Mouse (Mus musculus) liver, embryonic 13.5 days (tissue): Measurements from ENCODE around the gene Cxcr1. TPM values are rescaled to one million over a fixed set of nuclear protein-coding genes. Genes with fewer than 3 reads are reported as not detected.

ENCODE experiments used
- ATAC-seq: fragments of 200-750 bp; cut with Nextera tagmentation; 2 replicates; pipeline ENCODE4 v1.8.0; 2017; ENCODE audit warnings: low read depth, mild to moderate bottlenecking, moderate number of reproducible peaks, moderate library complexity
- DNase-seq: peaks from one replicate; pipeline ENCODE4 v3.0.0; 2022
- H3K27ac ChIP-seq: fragments of 300-500 bp; sonication (generic); 2 replicates; pipeline ENCODE4 v1.5.1; 2015; ENCODE audit warnings: moderate library complexity, mild to moderate bottlenecking, inconsistent platforms
- H3K27me3 ChIP-seq: fragments of 300-500 bp; sonication (generic); 2 replicates; pipeline ENCODE4 v1.6.1; 2015; ENCODE audit warnings: mild to moderate bottlenecking, inconsistent platforms
- H3K36me3 ChIP-seq: fragments of 300-500 bp; sonication (generic); 2 replicates; pipeline ENCODE4 v1.6.1; 2015; ENCODE audit warnings: mild to moderate bottlenecking, inconsistent platforms
- H3K4me1 ChIP-seq: fragments of 300-500 bp; sonication (generic); replicated peaks from 2 replicates; pipeline ENCODE4 v1.6.1; 2015; ENCODE audit warnings: inconsistent platforms
- H3K4me2 ChIP-seq: fragments of 300-500 bp; sonication (generic); 2 replicates; pipeline ENCODE4 v1.6.1; 2015; ENCODE audit warnings: inconsistent platforms, mild to moderate bottlenecking, moderate library complexity
- H3K4me3 ChIP-seq: fragments of 300-500 bp; sonication (generic); replicated peaks from 2 replicates; pipeline ENCODE4 v1.5.1; 2015; ENCODE audit warnings: mild to moderate bottlenecking, inconsistent platforms
- H3K9ac ChIP-seq: fragments of 300-500 bp; sonication (generic); 2 replicates; pipeline ENCODE4 v1.6.1; 2015; ENCODE audit warnings: mild to moderate bottlenecking, inconsistent platforms
- H3K9me3 ChIP-seq: fragments of 300-500 bp; sonication (generic); replicated peaks from 2 replicates; pipeline ENCODE4 v1.6.1; 2016; ENCODE audit warnings: inconsistent platforms
- WGBS: fragments of 180-500 bp; shearing (Covaris S2); methylation state at CpG from one replicate; pipeline ENCODE4 v1.1.7; 2015; ENCODE audit not compliant: insufficient replicate concordance; 5-methylcytosine and 5-hydroxymethylcytosine counted together
- polyA plus RNA-seq: library from polyadenylated mRNA; unstranded; fragments of >200 nt; fragmentation: Nextera tagmentation; extraction: Ambion mirVana; gene quantifications from 2 replicates; pipeline ENCODE4 v1.2.1, GENCODE M21; 2015

The Cxcr1 gene
- polyA plus RNA-seq, 1 experiment from 2014 or later, result not detected

GRCm38 (mm10) chr1:74227317-74227716 is 32.9 kb upstream of the Cxcr1 start:
- 0 out of 2 replicates have a peak overlapping the region, but pooled peaks have one; percentile 13 for H3K9ac ChIP-seq
- H3K27ac ChIP-seq, result no peak overlapping the region
- H3K4me2 ChIP-seq, result no peak overlapping the region
- H3K4me1 ChIP-seq, result peaks cover 18% of the 10 kb centered on the region
- WGBS, result 23% methylated on average over 7 of the region's 7 CpGs
- no peaks in the 10 kb centered on the region for H3K9me3 ChIP-seq
- DNase-seq, result no peak
- no peaks in the 10 kb centered on the region for H3K27me3 ChIP-seq
- no peaks in the 10 kb centered on the region for H3K36me3 ChIP-seq
- ATAC-seq, result peak; percentile 39
- no peak overlapping the region for H3K4me3 ChIP-seq

GRCm38 (mm10) chr1:74219922-74220321 is 25.5 kb upstream of the Cxcr1 start:
- H3K9me3 ChIP-seq, result no peaks in the 10 kb centered on the region
- no peak overlapping the region for H3K4me2 ChIP-seq
- no peaks in the 10 kb centered on the region for H3K4me1 ChIP-seq
- H3K27ac ChIP-seq, result no peak overlapping the region
- no peak overlapping the region for H3K9ac ChIP-seq
- ATAC-seq (no peak), DNase-seq (no peak)
- no peak overlapping the region for H3K4me3 ChIP-seq
- no peaks in the 10 kb centered on the region for H3K36me3 ChIP-seq
- 82% methylated on average over 7 of the region's 7 CpGs for WGBS
- H3K27me3 ChIP-seq, result no peaks in the 10 kb centered on the region

GRCm38 (mm10) chr1:74208941-74209340 is 14.5 kb upstream of the Cxcr1 start:
- Histone ChIP-seq H3K4me1 (peaks cover 7% of the 10 kb centered on the region; the same call in 1 of the 2 replicates), H3K4me2 (no peak overlapping the region), H3K4me3 (no peak overlapping the region), H3K36me3 (no peaks in the 10 kb centered on the region), H3K27ac (no peak overlapping the region), H3K9ac (no peak overlapping the region), H3K9me3 (no peaks in the 10 kb centered on the region), H3K27me3 (no peaks in the 10 kb centered on the region)
- 82% methylated on average over 8 of the region's 8 CpGs for WGBS
- ATAC-seq (no peak), DNase-seq (no peak)

- Histone ChIP-seq H3K27ac (no peak overlapping the region), H3K27me3 (no peaks in the 10 kb centered on the region), H3K36me3 (no peaks in the 10 kb centered on the region), H3K9me3 (no peaks in the 10 kb centered on the region), H3K4me3 (no peak overlapping the region), H3K4me1 (peaks cover 7% of the 10 kb centered on the region; the same call in 1 of the 2 replicates), H3K4me2 (no peak overlapping the region), H3K9ac (no peak overlapping the region)
- no peak for DNase-seq
- WGBS, result 66% methylated on average over 9 of the region's 9 CpGs
- no peak for ATAC-seq
These were observed 13.5 kb upstream of the Cxcr1 start for GRCm38 (mm10) chr1:74207906-74208305.

- WGBS, result 44% methylated on average over 8 of the region's 8 CpGs
- Histone ChIP-seq H3K27me3 (no peaks in the 10 kb centered on the region), H3K36me3 (no peaks in the 10 kb centered on the region), H3K9ac (no peak overlapping the region), H3K27ac (no peak overlapping the region), H3K4me3 (no peak overlapping the region), H3K4me1 (peaks cover 7% of the 10 kb centered on the region; the same call in 1 of the 2 replicates), H3K4me2 (no peak overlapping the region), H3K9me3 (no peaks in the 10 kb centered on the region)
- ATAC-seq (no peak), DNase-seq (no peak)
These were observed 12.2 kb upstream of the Cxcr1 start for GRCm38 (mm10) chr1:74206642-74207041.

DNA sequence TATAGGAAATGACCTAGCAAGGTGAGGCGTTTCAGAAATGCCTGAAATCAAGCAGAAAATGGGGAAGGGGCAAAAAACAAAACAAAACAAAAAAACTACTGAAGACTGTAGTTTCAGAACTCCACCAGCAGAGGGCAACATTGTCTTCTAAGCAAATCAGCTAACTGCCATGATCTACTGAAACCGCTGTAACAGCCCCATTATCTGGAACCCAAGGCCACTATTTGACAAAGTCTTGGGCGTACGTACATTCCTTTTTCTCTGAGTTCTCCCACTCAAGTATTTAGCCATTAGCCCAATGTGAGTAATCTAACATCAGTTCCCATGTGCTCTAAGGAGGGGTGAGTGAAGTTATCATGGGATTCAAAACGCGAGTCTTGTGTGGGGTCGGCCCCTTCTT is 11.4 kb upstream of the Cxcr1 start:
- H3K4me1 ChIP-seq, result peaks cover 10% of the 10 kb centered on the region
- no peak overlapping the region for H3K9ac ChIP-seq
- H3K27me3 ChIP-seq, result no peaks in the 10 kb centered on the region
- no peaks in the 10 kb centered on the region for H3K36me3 ChIP-seq
- DNase-seq (no peak), ATAC-seq (no peak)
- H3K4me3 ChIP-seq, result no peak overlapping the region
- WGBS, result 39% methylated on average over 7 of the region's 7 CpGs
- H3K4me2 ChIP-seq, result no peak overlapping the region
- no peaks in the 10 kb centered on the region for H3K9me3 ChIP-seq
- H3K27ac ChIP-seq, result no peak overlapping the region

- Histone ChIP-seq H3K27ac (no peak overlapping the region), H3K27me3 (no peaks in the 10 kb centered on the region), H3K9ac (no peak overlapping the region), H3K9me3 (no peaks in the 10 kb centered on the region), H3K4me2 (no peak overlapping the region), H3K4me1 (peaks cover 22% of the 10 kb centered on the region), H3K4me3 (no peak overlapping the region), H3K36me3 (no peaks in the 10 kb centered on the region)
- DNase-seq (no peak), ATAC-seq (no peak)
- WGBS, result 52% methylated on average over 5 of the region's 5 CpGs
These were observed 9.0 kb upstream of the Cxcr1 start for GRCm38 (mm10) chr1:74203457-74203856.

DNA sequence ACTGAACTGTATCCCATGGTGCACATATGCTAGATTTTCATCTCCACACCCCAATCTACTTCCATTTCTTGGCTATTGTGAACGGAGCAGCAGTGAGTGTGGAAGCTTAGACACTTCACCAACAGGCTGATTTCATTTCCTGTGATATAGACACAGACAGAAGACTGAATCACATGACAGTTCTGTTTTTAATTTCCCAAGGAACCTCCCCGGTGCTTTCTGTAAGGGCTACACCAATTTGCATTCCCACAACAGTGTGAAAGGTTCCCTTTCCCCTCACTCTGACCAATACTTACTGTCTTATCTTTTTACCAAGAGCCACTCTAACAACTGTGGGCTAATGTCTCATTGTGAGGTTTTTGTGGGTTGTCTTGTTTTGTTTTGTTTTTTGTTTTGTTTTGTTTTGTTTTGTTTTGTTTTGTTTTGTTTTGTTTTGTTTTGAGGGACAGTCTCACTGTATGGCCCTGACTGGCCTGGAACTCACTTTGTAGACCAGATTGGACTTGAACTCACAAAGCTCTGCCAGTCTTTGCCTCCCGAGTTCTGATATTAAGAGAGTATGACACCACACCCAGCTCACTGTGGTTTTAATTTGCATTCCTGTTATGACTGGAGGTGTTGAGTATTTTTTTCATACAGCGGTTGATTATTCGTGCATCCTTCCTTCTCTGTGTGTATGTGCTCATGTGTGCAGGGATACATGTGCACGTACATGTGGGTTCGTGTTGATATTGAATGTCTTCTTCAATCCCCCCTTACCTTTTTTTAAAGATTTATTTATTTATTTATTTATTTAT is 6.8 kb upstream of the Cxcr1 start:
- no peaks in the 10 kb centered on the region for H3K9me3 ChIP-seq
- no peak for DNase-seq
- ATAC-seq, result no peak
- H3K4me2 ChIP-seq, result no peak overlapping the region
- WGBS, result 53% methylated on average over 7 of the region's 7 CpGs
- H3K4me1 ChIP-seq, result peaks cover 18% of the 10 kb centered on the region
- no peaks in the 10 kb centered on the region for H3K36me3 ChIP-seq
- H3K27ac ChIP-seq, result no peak overlapping the region
- H3K4me3 ChIP-seq, result no peak overlapping the region
- H3K9ac ChIP-seq, result no peak overlapping the region
- no peaks in the 10 kb centered on the region for H3K27me3 ChIP-seq

DNA sequence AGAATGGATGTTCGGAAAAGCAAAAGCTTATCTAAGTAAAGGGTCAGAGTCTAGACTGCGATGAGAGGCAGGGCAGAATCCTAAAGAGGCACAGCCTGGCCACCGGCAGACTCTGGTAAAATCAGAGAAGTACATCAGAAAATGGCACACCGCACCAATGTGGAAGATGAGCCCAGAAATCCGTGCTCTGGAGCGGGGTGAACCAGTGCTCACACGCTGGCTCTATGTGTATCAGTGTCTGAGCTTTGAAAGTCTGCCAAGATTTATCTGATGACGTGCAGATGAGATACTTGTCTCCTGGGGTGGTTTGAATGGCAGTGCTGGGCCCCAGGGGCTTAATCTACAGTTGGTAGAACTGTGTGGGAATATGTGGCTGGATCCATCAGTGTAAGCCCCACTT is 4.6 kb upstream of the Cxcr1 start:
- 58% methylated on average over 8 of the region's 8 CpGs for WGBS
- ATAC-seq, result no peak
- H3K9me3 ChIP-seq, result no peaks in the 10 kb centered on the region
- H3K4me3 ChIP-seq, result no peak overlapping the region
- no peak for DNase-seq
- H3K27ac ChIP-seq, result no peak overlapping the region
- no peak overlapping the region for H3K4me2 ChIP-seq
- no peaks in the 10 kb centered on the region for H3K27me3 ChIP-seq
- H3K9ac ChIP-seq, result no peak overlapping the region
- peaks cover 21% of the 10 kb centered on the region for H3K4me1 ChIP-seq
- H3K36me3 ChIP-seq, result no peaks in the 10 kb centered on the region

- no peak for ATAC-seq
- H3K4me3 ChIP-seq, result no peak overlapping the region
- H3K4me2 ChIP-seq, result no peak overlapping the region
- 0 out of 2 replicates have a peak overlapping the region, but pooled peaks have one; percentile 21 for H3K27ac ChIP-seq
- WGBS, result 61% methylated on average over 12 of the region's 12 CpGs
- H3K9me3 ChIP-seq, result no peaks in the 10 kb centered on the region
- no peak for DNase-seq
- H3K4me1 ChIP-seq, result peaks cover 23% of the 10 kb centered on the region
- H3K9ac ChIP-seq, result no peak overlapping the region
- H3K27me3 ChIP-seq, result no peaks in the 10 kb centered on the region
- no peaks in the 10 kb centered on the region for H3K36me3 ChIP-seq
These were observed 3.5 kb upstream of the Cxcr1 start for GRCm38 (mm10) chr1:74197726-74198470.

DNA sequence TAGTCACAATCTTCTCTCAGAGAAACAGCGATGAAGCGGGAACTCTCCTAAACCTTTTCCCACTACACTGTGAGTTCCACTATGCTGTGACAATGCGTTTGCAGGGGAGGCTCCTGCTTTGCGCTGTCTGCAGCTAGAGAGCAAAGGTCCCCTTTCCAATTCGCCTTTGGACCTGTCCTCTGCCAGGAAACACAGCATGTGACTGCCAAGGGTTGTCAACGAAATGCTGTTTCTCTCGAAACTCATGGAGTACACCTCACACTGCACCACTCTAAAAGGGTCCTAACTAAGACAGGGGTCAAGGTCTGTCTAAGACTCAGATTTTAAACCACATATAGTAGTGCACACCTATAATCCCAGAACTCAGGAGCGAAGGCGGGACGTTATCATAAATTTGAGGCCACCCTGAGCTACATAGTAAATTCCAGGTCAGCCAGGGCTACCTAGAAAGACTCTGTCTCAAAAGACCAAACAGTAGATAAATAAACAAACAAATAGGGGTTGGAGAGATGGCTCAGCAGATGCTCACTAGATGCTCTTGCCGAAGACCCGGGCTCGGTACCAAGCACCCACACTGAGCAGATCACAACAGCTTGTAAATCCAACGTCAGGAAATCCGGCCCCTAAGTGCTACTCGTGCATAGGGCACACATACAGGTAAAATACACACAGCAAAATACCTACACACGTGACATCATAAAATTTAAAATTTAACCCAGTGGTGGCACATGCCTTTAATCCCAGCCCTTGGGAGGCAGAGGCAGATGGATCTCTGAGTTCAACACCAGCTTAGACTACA is 2.4 kb upstream of the Cxcr1 start:
- Histone ChIP-seq H3K4me3 (no peak overlapping the region), H3K4me2 (no peak overlapping the region)

More for the DNA sequence above, 2.4 kb upstream of the Cxcr1 start:
- 64% methylated on average over 17 of the region's 17 CpGs for WGBS
- Histone ChIP-seq H3K4me1 (peaks cover 25% of the 10 kb centered on the region), H3K9ac (no peak overlapping the region), H3K36me3 (no peaks in the 10 kb centered on the region), H3K27ac (peak overlapping the region; percentile 49; the same call in 1 of the 2 replicates), H3K9me3 (no peaks in the 10 kb centered on the region), H3K27me3 (no peaks in the 10 kb centered on the region)
- DNase-seq (no peak), ATAC-seq (peak; percentile 66)
